Mouse (Mus musculus): ENCODE results near the gene Bex4. TPM values are rescaled to one million over a fixed set of nuclear protein-coding genes. Genes with fewer than 3 reads are reported as not detected.
"Not testable (repeated sequence)": the region's sequence is repeated elsewhere in the genome, so short reads cannot be mapped to it uniquely, and the experiment has no call there.

The Bex4 gene
- polyA plus RNA-seq (2012; rRNA removed): 9.5 and 16.9 TPM in 2 replicates

DNA sequence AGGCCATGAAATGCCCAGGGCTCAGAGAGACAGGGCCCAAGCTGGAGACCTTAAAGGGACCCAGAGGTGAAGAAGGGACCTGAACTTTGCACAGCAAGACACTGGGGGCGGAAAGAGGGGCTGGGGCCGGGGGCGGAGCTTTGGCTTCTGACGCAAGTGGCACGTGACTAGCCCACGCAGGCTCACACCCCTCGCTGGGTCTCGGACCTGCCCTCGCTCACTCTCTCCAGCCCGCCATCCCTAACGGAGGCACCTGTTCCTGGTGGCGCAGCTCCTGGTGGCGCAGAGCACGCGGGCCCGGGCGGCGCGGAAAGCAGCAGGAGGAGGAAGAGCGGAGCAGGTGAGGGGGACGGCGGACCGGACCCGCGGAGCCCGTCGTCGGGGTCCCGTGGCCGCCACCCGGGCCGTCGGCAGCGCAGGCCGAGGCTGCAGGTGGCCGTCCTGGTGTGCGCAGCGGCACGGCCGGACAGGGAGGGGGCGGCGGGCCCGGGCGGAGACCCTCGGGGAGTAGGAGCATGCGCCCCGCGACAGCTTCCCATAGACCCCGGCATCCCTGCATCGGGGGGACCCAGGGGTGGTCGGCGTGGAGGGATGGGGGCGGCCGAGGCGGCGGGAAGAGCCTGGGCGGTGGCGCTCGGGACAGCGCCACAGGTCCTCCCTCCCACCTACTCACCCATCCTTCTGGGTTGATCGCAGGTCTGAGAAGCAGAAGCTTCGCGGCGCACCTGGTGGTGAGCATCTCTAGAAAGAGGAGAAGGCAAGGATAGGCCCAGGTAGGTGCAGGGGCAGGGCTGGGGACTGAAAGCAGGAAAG, at the start of gene Bex4:
Gene Bex4 (plus strand): TSS at position 170 of the 813 bp plus-strand sequence.
- DNase-seq (ENCODE audit: low read depth): not testable (repeated sequence)

DNA sequence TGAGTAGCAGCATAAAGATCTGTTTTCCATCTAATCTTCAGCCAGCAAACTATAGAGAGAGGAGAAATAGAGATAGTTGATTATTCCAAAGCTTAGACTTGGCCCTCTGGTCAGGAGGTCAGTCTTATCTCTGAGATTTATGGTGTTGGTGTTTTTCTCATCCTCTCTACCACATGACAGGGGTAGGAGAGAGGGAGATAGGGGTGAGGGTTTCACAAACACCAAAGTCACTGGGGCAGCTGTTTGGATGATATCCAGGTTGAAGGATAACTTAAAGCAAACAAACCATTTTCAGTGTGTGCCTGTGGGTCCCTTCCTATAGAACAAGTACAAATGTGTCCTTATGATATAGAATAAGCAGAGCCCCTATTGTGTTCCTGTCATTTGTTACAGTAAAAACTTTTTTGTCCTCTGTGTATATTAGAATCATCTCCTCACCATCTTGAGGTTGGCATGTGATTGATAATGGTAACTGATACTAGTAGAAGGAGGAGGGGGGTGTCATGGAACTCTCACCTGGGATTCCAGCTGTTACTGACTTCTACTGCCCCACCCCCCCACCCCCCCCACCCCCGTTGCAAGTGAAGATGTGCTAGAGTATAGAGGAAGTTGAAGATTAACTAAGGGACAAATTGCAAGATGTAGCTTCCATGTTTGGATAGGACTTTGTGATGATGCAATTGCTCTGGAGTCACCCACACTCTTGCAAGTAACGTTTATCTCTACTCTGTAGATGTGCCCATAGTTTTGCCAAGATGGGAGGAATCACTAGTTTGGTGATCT, 46.1 kb upstream of the Bex4 start:
- DNase-seq (ENCODE audit: low read depth): no peak

DNA sequence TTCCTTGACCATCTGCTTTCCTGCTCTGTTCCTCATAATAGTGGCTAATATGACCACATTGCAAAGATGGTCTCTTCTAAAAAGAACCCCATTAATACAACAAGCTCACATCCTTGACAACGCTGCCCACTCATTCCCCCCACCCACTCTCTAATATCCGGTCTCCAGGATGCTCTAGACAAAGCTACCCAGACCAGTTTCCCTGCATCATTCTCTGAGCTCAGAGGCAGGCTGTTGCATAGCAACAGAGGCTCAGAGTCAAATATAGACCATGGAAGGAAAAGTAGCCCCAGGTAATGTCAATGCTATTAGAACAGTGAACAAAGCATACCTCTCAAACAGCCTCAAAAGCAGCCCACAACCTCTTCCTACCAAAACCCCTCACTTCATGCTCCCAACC, 44.4 kb upstream of the Bex4 start:
- no peak for DNase-seq (ENCODE audit: low read depth)

- DNase-seq (ENCODE audit: low read depth): no peak
Observed at GRCm38 (mm10) chrX:136104046-136104723, 34.6 kb upstream of the Bex4 start.

GRCm38 (mm10) chrX:136104724-136105088, 34.1 kb upstream of the Bex4 start:
- no peak for DNase-seq (ENCODE audit: low read depth)

- no peak for DNase-seq (ENCODE audit: low read depth)
Observed at GRCm38 (mm10) chrX:136107942-136108341, 30.9 kb upstream of the Bex4 start.

GRCm38 (mm10) chrX:136115015-136115414, 23.8 kb upstream of the Bex4 start:
- DNase-seq (ENCODE audit: low read depth): no peak

DNA sequence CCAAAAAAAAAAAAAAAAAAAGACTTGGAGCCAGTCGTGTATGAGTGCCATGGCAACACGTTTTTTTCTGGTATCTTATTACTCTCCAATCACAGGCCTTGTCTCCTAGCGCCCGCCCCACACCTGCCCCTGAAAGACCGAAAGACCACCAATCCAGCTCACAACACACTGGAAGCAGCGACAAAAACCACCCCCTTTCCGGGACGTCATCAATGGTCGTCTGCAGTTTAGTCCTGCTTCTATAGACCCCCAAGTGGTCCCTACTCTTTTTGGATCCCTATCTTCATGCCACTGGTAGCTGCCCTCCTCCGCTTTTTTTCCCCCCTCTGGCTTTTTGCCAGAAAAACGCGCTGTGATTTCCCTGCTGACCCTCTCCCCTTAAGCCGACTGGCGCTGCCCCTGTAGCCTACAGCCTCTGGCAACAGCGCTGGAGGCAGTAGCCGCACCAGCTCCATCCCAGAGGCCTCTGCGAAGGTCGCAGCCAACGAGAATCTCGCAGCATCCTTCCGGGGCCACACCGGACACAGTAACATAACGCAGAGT, 23.3 kb upstream of the Bex4 start:
- DNase-seq (ENCODE audit: low read depth): no peak

GRCm38 (mm10) chrX:136127038-136127743, 11.6 kb upstream of the Bex4 start:
- no peak for DNase-seq (ENCODE audit: low read depth)

DNA sequence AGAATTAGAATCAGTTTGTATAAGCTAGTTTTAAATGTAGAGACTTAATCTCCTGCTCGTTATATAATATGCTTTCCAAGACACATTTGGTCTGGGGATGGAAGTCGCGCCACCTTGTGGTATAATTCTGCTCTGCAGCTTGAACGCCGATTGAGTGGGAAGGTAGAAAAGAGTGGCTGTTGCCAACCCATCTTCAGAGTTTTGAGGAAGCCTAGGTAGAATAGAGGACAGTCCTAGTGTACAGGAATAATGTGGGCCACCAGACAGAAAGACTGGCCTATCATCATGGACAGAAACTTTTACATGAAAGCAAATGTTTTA, 11.1 kb upstream of the Bex4 start:
- DNase-seq (ENCODE audit: low read depth): no peak

DNA sequence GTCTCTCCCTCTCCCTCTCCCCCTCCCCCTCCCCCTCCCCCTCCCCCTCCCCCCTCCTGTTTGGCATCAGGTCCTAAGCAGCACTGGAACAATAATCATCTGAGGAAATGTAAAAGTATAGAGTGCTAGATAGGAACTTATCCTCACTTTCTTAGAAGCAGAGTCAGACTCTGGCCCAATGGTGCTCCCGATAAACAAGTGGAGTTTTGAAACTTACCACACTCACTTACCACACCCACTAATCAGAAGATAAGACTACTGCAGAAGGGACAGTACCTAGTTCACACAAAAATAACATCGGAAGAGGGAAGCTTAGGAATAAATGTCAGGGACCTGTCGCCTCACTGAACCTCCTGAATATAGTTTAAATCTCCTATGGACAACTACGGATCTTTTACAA, 3.2 kb upstream of the Bex4 start:
- no peak for DNase-seq (ENCODE audit: low read depth)

DNA sequence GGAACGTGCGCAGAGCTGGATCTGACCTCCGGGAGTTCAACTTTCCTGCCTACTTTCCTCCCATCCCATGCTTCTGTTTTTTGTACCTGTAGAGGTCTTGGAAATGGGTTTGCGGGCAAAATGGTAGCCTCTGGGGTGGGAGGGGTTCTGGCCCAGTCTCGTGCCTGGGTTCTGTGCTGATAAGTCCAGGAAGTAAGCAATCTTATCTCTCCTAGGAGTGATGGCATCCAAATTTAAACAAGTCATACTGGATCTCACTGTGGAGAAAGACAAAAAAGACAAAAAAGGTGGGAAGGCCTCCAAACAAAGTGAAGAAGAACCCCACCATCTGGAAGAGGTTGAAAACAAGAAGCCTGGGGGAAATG, 826 bp downstream of the Bex4 start:
- DNase-seq (ENCODE audit: low read depth): not testable (repeated sequence)

DNA sequence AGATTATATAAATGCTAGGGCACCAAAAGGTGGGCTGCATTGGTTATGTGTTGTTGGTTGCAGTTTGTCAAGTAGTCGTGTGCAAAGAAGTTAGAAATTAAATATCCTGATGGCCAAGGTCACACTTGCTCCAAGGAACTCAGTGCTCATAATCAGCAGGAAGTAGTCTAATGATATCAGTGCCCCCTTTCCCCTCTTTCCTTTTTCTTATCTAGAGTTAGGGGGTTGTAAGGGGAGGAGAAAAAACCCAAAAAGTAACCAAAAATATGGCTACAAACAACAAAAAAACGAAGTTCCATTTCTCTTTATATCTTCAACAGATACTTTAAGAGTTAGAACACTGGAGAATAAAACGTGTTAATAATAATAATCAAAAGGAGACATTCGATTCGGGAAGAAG, 2.6 kb downstream of the Bex4 start:
- DNase-seq (ENCODE audit: low read depth): no peak

GRCm38 (mm10) chrX:136143711-136144110, 4.9 kb downstream of the Bex4 start:
- no peak for DNase-seq (ENCODE audit: low read depth)

- DNase-seq (ENCODE audit: low read depth): no peak
Observed at GRCm38 (mm10) chrX:136144195-136144594, 5.4 kb downstream of the Bex4 start.

DNA sequence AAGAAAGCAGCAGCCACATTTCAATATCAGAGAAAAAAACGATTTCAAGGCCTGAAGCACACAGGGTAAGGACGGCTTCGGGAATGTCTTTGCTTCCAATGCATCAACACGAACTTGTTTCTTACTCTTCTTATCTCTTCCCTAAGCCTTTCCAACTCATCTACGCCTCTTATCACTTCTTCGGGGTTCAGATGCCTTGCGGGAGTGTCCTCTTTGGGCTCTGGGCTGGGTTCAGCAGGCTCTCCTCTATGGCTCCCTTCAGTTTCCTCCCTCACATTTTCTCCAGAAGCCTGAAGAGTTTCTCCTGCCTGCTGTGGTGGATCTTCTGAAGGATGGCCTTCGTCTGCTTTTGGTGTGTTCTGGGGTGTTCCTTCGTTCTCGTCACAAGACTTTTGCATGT, 31.8 kb downstream of the Bex4 start:
- DNase-seq (ENCODE audit: low read depth): no peak

GRCm38 (mm10) chrX:136171189-136172117, 32.7 kb downstream of the Bex4 start:
- DNase-seq (ENCODE audit: low read depth): no peak

GRCm38 (mm10) chrX:136172118-136172551, 33.3 kb downstream of the Bex4 start, which contains the start of gene Tceal8:
Gene Tceal8 (minus strand): TSS chrX:136172342.
- no peak for DNase-seq (ENCODE audit: low read depth)

DNA sequence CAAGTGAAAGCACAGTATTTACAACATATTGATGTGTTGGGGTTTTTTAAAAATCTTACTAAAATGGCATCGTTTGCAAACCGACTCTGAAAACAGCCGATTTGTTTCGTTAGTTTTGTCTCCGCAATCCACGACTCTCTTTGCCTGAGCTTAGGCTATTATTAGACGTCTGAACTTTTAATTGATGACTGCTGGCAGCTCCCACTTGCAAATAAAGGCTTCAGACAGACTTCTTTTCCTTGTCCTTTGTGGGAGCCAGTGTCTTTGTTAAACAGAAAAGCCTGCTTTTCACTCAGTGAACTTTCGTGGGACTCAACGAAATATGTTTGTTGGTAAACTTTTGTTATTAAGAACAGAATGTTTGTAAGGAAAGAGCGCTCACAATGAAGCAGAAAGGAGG, 34.0 kb downstream of the Bex4 start:
- no peak for DNase-seq (ENCODE audit: low read depth)

DNA sequence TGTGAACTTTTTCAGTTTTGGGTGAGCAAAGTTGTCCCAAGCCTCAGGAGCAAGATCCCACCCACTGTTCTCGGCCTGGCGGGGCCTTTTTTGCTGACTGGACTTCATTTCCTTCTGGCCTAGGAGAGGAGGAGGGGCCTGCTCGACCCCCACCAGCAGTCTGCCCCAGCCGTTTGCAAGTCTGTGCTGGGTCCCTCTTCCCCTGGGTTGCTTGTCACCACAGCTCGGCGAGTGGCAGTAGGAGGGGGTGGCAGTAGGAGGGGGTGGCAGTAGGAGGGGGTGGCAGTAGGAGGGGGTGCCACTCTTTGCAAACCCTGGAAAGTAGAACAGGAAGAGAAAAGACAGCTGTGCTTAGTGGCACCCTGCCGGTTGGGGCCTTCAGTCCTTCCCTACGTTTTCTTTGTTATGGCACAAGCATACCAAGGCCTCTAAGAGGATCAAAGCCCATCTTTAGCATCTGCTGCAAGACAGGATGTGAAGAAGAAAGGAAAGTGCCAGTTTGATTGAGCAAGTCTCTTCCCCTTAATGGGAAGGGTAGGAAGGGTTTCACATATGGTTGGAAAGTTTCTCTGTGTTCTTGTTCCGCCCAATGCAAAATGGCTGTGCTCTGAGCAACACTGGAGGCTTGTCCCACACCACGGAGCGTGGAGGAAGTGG, 42.2 kb downstream of the Bex4 start:
- no peak for DNase-seq (ENCODE audit: low read depth)

Data from gonadal fat pad, adult 2 months (tissue).